Mouse (Mus musculus) midbrain, embryonic 12.5 days (tissue): ENCODE measurements around the gene Tfr2. TPM values are rescaled to one million over a fixed set of nuclear protein-coding genes. Genes with fewer than 3 reads are reported as not detected.
A peak's percentile ranks its signal among the peaks of the same experiment; 100 is the strongest.

Experiments
- ATAC-seq: fragments of 200-750 bp; cut with Nextera tagmentation; 2 replicates; pipeline ENCODE4 v1.8.0; 2017; ENCODE audit warnings: low read depth, moderate TSS enrichment, moderate library complexity; ENCODE audit not compliant: low FRiP score
- H3K27ac ChIP-seq: fragments of 300-500 bp; sonication (generic); replicated peaks from 2 replicates; pipeline ENCODE4 v1.5.1; 2016; ENCODE audit warnings: mild to moderate bottlenecking
- H3K27me3 ChIP-seq: fragments of 300-500 bp; sonication (generic); 2 replicates; pipeline ENCODE4 v1.6.1; 2016; ENCODE audit warnings: mild to moderate bottlenecking
- H3K36me3 ChIP-seq: fragments of 300-500 bp; sonication (generic); 2 replicates; pipeline ENCODE4 v1.6.1; 2016
- H3K4me1 ChIP-seq: fragments of 300-500 bp; sonication (generic); 2 replicates; pipeline ENCODE4 v1.6.1; 2016
- H3K4me2 ChIP-seq: fragments of 300-500 bp; sonication (generic); replicated peaks from 2 replicates; pipeline ENCODE4 v1.6.1; 2016; ENCODE audit warnings: mild to moderate bottlenecking, moderate library complexity
- H3K4me3 ChIP-seq: fragments of 300-500 bp; sonication (generic); 2 replicates; pipeline ENCODE4 v1.5.1; 2016; ENCODE audit warnings: mild to moderate bottlenecking
- H3K9ac ChIP-seq: fragments of 300-500 bp; sonication (generic); replicated peaks from 2 replicates; pipeline ENCODE4 v1.6.1; 2016; ENCODE audit warnings: mild to moderate bottlenecking, moderate library complexity
- H3K9me3 ChIP-seq: fragments of 300-500 bp; sonication (generic); 2 replicates; pipeline ENCODE4 v1.6.1; 2016; ENCODE audit warnings: mild to moderate bottlenecking
- WGBS: fragments of 180-500 bp; shearing (Covaris S2); methylation state at CpG from one replicate; pipeline ENCODE4 v1.1.7; 2016; 5-methylcytosine and 5-hydroxymethylcytosine counted together
- polyA plus RNA-seq: library from polyadenylated mRNA; unstranded; fragments of >200 nt; fragmentation: Nextera tagmentation; extraction: Ambion mirVana; gene quantifications from 2 replicates; pipeline ENCODE4 v1.2.1, GENCODE M21; 2016

Tfr2 gene
- polyA plus RNA-seq, 1 experiment from 2014 or later, result 1.6 TPM

DNA sequence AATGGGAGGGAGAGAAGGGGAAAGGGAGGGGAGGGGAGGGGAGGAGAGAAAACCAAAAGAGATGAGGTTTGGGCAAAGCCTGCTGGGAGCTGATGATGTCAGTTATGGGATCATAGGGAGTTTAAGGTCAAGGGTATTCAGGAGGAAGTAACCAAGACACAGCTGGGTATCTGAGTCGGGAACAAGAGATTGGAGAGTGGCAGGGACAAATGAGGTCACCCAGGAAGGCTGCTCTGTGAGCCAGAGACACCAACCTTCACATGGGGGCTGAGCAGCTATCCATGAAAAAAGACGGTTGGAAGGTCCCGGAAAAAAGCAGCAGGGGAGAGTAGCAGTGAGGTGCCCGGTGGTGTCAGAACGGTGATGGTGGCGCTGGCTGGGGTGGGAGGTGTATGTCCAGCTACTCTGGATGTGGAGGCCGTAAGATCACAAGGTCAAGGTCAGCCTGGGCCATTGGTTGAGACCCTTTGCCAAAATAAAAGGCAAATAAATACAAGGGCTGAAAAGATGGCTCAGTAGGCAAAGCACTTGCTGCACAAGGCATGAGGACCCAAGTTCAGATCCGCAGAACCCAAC, 1.3 kb upstream of the Tfr2 start:
- H3K4me1 ChIP-seq, result no peaks in the 10 kb centered on the region
- no peaks in the 10 kb centered on the region for H3K9me3 ChIP-seq
- no peak overlapping the region for H3K4me3 ChIP-seq
- WGBS, result 85% methylated on average over 8 of the region's 8 CpGs
- no peaks in the 10 kb centered on the region for H3K36me3 ChIP-seq
- H3K27me3 ChIP-seq, result no peaks in the 10 kb centered on the region
- no peak overlapping the region for H3K9ac ChIP-seq
- H3K27ac ChIP-seq, result no peak overlapping the region
- no peak for ATAC-seq
- H3K4me2 ChIP-seq, result no peak overlapping the region

GRCm38 (mm10) chr5:137569031-137569430, 609 bp upstream of the Tfr2 start:
- no peaks in the 10 kb centered on the region for H3K9me3 ChIP-seq
- ATAC-seq, result no peak
- H3K4me1 ChIP-seq, result no peaks in the 10 kb centered on the region
- H3K27me3 ChIP-seq, result peaks cover 4% of the 10 kb centered on the region; the same call in 1 of the 2 replicates
- no peak overlapping the region for H3K9ac ChIP-seq
- no peak overlapping the region for H3K27ac ChIP-seq
- no peak overlapping the region for H3K4me2 ChIP-seq
- no peaks in the 10 kb centered on the region for H3K36me3 ChIP-seq
- 72% methylated on average over 11 of the region's 12 CpGs for WGBS
- H3K4me3 ChIP-seq, result no peak overlapping the region

GRCm38 (mm10) chr5:137570181-137570580, 541 bp downstream of the Tfr2 start:
- Histone ChIP-seq H3K27ac (no peak overlapping the region), H3K9ac (no peak overlapping the region), H3K27me3 (peaks cover 13% of the 10 kb centered on the region; the same call in 1 of the 2 replicates), H3K4me2 (no peak overlapping the region), H3K4me3 (no peak overlapping the region), H3K9me3 (no peaks in the 10 kb centered on the region), H3K4me1 (no peaks in the 10 kb centered on the region; the same call in 1 of the 2 replicates), H3K36me3 (no peaks in the 10 kb centered on the region)
- ATAC-seq, result no peak
- WGBS, result 59% methylated on average over 7 of the region's 7 CpGs

DNA sequence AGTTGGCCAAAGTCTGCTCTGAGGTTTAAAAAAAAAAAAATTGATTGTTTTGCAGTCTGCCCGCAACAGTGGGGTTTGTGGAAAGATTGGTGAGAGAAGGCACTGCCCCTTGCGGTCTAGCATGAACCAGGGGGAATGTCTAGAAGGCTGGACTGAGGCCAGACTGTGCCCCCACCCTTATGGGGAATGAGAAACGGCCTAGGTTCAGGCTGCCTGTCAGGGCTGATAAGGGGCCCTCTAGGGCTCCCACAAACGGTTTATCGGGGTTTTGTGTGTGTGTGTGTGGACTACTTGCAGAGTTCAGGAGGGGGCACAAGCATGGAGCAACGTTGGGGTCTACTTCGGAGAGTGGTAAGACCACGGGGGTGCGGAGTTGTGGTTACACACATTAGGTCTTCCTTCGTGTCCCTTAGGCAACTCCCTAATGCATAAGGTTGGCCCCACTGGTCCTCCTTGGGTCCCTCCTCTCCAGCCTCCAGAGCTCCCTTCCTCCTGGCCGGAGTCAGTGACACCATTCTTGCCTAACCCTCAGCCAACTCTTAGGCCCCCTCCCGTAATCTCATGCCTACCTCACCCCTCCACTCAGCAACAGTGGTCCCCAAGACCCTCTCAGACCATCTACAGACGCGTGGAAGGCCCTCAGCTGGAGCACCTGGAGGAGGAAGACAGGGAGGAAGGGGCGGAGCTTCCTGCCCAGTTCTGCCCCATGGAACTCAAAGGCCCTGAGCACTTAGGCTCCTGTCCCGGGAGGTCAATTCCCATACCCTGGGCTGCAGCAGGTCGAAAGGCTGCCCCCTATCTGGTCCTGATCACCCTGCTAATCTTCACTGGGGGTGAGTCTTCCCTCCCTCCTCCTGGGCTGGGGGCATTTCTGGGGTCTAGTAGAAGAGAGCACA, 1.3 kb downstream of the Tfr2 start:
- no peak overlapping the region for H3K4me2 ChIP-seq
- H3K36me3 ChIP-seq, result no peaks in the 10 kb centered on the region
- H3K4me3 ChIP-seq, result no peak overlapping the region
- H3K9ac ChIP-seq, result no peak overlapping the region
- no peak for ATAC-seq
- no peaks in the 10 kb centered on the region for H3K9me3 ChIP-seq
- H3K27ac ChIP-seq, result no peak overlapping the region
- H3K4me1 ChIP-seq, result no peaks in the 10 kb centered on the region; the same call in 1 of the 2 replicates
- H3K27me3 ChIP-seq, result peaks cover 17% of the 10 kb centered on the region; the same call in 1 of the 2 replicates
- 83% methylated on average over 17 of the region's 17 CpGs for WGBS

GRCm38 (mm10) chr5:137574470-137574901, 4.8 kb downstream of the Tfr2 start:
- peak; percentile 41; the same call in 1 of the 2 replicates for ATAC-seq
- Histone ChIP-seq H3K9ac (peak overlapping the region; percentile 5; the same call in 1 of the 2 replicates), H3K4me1 (no peaks in the 10 kb centered on the region; the same call in 1 of the 2 replicates), H3K9me3 (no peaks in the 10 kb centered on the region), H3K4me3 (peak overlapping the region; percentile 30), H3K27ac (no peak overlapping the region), H3K36me3 (no peaks in the 10 kb centered on the region), H3K4me2 (peak overlapping the region; percentile 52), H3K27me3 (peaks cover 20% of the 10 kb centered on the region; the same call in 1 of the 2 replicates)
- 9% methylated on average over 27 of the region's 27 CpGs for WGBS

GRCm38 (mm10) chr5:137580246-137580645, 10.6 kb downstream of the Tfr2 start:
- Histone ChIP-seq H3K36me3 (no peaks in the 10 kb centered on the region), H3K9ac (no peak overlapping the region), H3K4me1 (peaks cover 4% of the 10 kb centered on the region; the same call in 1 of the 2 replicates), H3K27me3 (peaks cover 25% of the 10 kb centered on the region), H3K4me3 (no peak overlapping the region), H3K4me2 (no peak overlapping the region), H3K27ac (no peak overlapping the region), H3K9me3 (no peaks in the 10 kb centered on the region)
- 81% methylated on average over 6 of the region's 6 CpGs for WGBS
- no peak for ATAC-seq

DNA sequence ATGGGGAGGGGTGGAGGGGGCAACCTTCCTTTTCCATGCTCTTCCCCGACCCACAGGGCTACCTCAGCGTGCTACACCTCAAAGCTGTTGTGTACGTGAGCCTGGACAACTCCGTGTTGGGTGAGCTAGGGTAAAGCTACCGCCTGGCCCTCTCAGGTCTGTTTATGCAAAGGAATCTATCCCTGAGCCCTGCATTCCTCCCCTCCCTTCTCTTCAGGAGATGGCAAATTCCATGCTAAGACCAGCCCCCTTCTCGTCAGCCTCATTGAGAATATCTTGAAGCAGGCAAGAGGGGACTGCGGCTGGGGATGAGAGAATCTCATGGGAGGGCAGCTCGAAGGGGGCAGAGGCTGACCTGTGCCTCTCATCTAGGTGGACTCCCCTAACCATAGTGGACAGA, 13.1 kb downstream of the Tfr2 start:
- Histone ChIP-seq H3K9me3 (no peaks in the 10 kb centered on the region), H3K9ac (no peak overlapping the region), H3K4me2 (0 out of 2 replicates have a peak overlapping the region, but pooled peaks have one; percentile 51), H3K4me3 (no peak overlapping the region), H3K4me1 (peaks cover 4% of the 10 kb centered on the region; the same call in 1 of the 2 replicates), H3K27ac (no peak overlapping the region), H3K27me3 (peaks cover 18% of the 10 kb centered on the region), H3K36me3 (no peaks in the 10 kb centered on the region)
- 40% methylated on average over 8 of the region's 8 CpGs for WGBS
- ATAC-seq, result no peak

DNA sequence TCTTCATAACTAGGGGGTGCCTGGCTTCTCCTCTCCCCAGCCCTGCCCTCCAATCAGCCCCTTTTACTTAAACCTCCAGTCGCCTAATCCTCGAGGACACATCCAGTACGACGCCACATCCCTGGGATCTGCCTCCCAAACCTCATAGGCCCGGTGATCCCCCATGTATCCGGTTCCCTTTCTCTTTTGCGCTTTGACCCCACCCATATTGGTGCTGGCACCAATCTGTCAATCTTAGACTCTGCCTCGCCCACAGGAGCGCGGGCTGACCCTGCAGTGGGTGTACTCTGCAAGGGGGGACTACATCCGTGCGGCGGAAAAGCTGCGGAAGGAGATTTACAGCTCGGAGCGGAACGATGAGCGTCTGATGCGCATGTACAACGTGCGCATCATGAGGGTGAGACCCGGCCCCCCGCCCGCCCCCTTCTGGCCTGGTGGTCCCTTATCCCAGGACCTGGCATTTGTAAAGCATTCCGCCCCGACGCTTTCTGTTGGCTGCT, 14.1 kb downstream of the Tfr2 start:
- 17% methylated on average over 27 of the region's 27 CpGs for WGBS
- Histone ChIP-seq H3K4me3 (peak overlapping the region; percentile 34), H3K9me3 (no peaks in the 10 kb centered on the region), H3K9ac (peak overlapping the region; percentile 41), H3K4me2 (peak overlapping the region; percentile 51), H3K27me3 (peaks cover 18% of the 10 kb centered on the region), H3K27ac (peak overlapping the region; percentile 52; the same call in 1 of the 2 replicates), H3K36me3 (no peaks in the 10 kb centered on the region), H3K4me1 (peaks cover 4% of the 10 kb centered on the region; the same call in 1 of the 2 replicates)
- peak; percentile 66 for ATAC-seq

- 39% methylated on average over 8 of the region's 8 CpGs for whole genome bisulfite sequencing
- H3K27ac ChIP-seq, result no peak overlapping the region
- no peak overlapping the region for H3K4me3 ChIP-seq
- H3K9me3 ChIP-seq, result no peaks in the 10 kb centered on the region
- no peak overlapping the region for H3K4me2 ChIP-seq
- H3K4me1 ChIP-seq, result peaks cover 4% of the 10 kb centered on the region; the same call in 1 of the 2 replicates
- no peak for ATAC-seq
- no peaks in the 10 kb centered on the region for H3K36me3 ChIP-seq
- H3K9ac ChIP-seq, result no peak overlapping the region
- H3K27me3 ChIP-seq, result peaks cover 18% of the 10 kb centered on the region
Measured at GRCm38 (mm10) chr5:137584976-137585375, 15.3 kb downstream of the Tfr2 start.

DNA sequence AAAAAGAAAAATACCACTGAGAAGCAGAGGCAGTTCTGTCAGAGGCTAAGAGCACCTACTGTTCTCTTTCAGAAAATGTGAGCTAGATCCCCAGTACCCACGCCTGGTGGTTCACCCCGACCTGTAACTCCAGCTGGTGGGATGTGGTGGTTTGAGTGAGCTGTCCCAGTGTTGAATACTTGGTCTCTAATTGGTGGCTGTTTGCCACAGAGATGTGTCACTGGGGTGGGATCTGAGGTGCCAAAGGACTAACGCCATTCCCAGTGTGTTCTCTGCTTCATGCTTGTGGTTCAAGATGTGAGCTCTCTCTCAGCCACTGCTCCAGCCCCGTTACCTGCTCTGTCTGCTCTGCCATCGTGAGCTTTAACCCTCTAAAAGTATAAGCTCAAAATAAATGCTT, 20.9 kb downstream of the Tfr2 start:
- ATAC-seq, result no peak
- H3K4me1 ChIP-seq, result no peaks in the 10 kb centered on the region
- H3K9me3 ChIP-seq, result no peaks in the 10 kb centered on the region
- H3K4me2 ChIP-seq, result no peak overlapping the region
- H3K27ac ChIP-seq, result no peak overlapping the region
- no peaks in the 10 kb centered on the region for H3K36me3 ChIP-seq
- no peaks in the 10 kb centered on the region for H3K27me3 ChIP-seq
- 80% methylated on average over 5 of the region's 5 CpGs for WGBS
- H3K4me3 ChIP-seq, result no peak overlapping the region
- no peak overlapping the region for H3K9ac ChIP-seq

DNA sequence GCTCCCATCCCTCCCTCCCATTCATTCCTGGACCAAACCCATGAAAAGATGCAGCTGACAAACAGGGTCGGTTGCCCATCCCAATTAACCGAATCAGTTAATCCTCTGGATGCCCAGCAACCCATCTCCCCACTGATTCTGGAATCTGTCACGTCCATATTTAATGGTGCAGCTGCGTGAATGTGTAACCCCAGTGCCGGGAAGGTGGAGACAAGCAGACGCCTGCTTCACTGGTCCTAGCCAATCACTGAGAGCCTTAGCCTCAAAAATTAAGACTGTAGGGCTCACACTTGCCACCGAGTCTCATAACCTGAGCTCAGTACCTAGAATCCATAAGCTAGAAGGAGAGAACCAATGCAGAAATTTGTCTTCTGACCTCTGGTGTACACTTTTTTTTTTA, 26.3 kb downstream of the Tfr2 start:
- peaks cover 19% of the 10 kb centered on the region for H3K4me1 ChIP-seq
- peaks cover 8% of the 10 kb centered on the region for H3K36me3 ChIP-seq
- ATAC-seq, result no peak
- H3K9ac ChIP-seq, result no peak overlapping the region
- H3K9me3 ChIP-seq, result no peaks in the 10 kb centered on the region
- H3K27ac ChIP-seq, result no peak overlapping the region
- H3K27me3 ChIP-seq, result no peaks in the 10 kb centered on the region
- H3K4me2 ChIP-seq, result no peak overlapping the region
- H3K4me3 ChIP-seq, result no peak overlapping the region
- 76% methylated on average over 7 of the region's 7 CpGs for WGBS
